Mouse (Mus musculus): ENCODE results near the gene Rreb1.

Rreb1 gene

GRCm38 (mm10) chr13:37952981-37953380 is 174.8 kb downstream of the Rreb1 start:
- no peak for DNase-seq

- no peak for DNase-seq
These were observed 176.1 kb downstream of the Rreb1 start for GRCm38 (mm10) chr13:37954318-37954717.

GRCm38 (mm10) chr13:37958498-37959238 is 180.5 kb downstream of the Rreb1 start:
- DNase-seq, result no peak

GRCm38 (mm10) chr13:37959239-37959907 is 181.2 kb downstream of the Rreb1 start:
- no peak for DNase-seq

GRCm38 (mm10) chr13:37959936-37960335 is 181.7 kb downstream of the Rreb1 start:
- no peak for DNase-seq

- DNase-seq, result no peak
These were observed 184.3 kb downstream of the Rreb1 start for GRCm38 (mm10) chr13:37962541-37962940.

- DNase-seq, result peak; percentile 47
These were observed 185.3 kb downstream of the Rreb1 start for GRCm38 (mm10) chr13:37963354-37964007.

- DNase-seq, result no peak
These were observed 186.2 kb downstream of the Rreb1 start for GRCm38 (mm10) chr13:37964128-37965087.

- no peak for DNase-seq
These were observed 187.1 kb downstream of the Rreb1 start for GRCm38 (mm10) chr13:37965126-37965914.

GRCm38 (mm10) chr13:37966256-37967051 is 188.3 kb downstream of the Rreb1 start:
- DNase-seq, result no peak

GRCm38 (mm10) chr13:37967052-37967437 is 188.8 kb downstream of the Rreb1 start:
- no peak for DNase-seq

- DNase-seq, result no peak
These were observed 189.4 kb downstream of the Rreb1 start for GRCm38 (mm10) chr13:37967565-37967964.

GRCm38 (mm10) chr13:37969337-37969736 is 191.1 kb downstream of the Rreb1 start:
- peak; percentile 55 for DNase-seq

- no peak for DNase-seq
These were observed 191.8 kb downstream of the Rreb1 start for GRCm38 (mm10) chr13:37969988-37970387.

GRCm38 (mm10) chr13:37970887-37971530 is 192.8 kb downstream of the Rreb1 start:
- no peak for DNase-seq

GRCm38 (mm10) chr13:37974036-37974435 is 195.8 kb downstream of the Rreb1 start:
- DNase-seq, result no peak

GRCm38 (mm10) chr13:37974731-37975130 is 196.5 kb downstream of the Rreb1 start:
- DNase-seq, result no peak

GRCm38 (mm10) chr13:37979506-37979905 is 201.3 kb downstream of the Rreb1 start:
- DNase-seq, result no peak

- DNase-seq, result no peak
These were observed 202.1 kb downstream of the Rreb1 start for GRCm38 (mm10) chr13:37980346-37980745.

GRCm38 (mm10) chr13:37981063-37981462 is 202.9 kb downstream of the Rreb1 start:
- no peak for DNase-seq
